Mouse (Mus musculus): ENCODE results near the gene Naf1. TPM values are rescaled to one million over a fixed set of nuclear protein-coding genes. Genes with fewer than 3 reads are reported as not detected.
A peak's percentile ranks its signal among the peaks of the same experiment; 100 is the strongest.

Gene Naf1
- polyA plus RNA-seq, 1 experiment from 2014 or later: 1.8 TPM

DNA sequence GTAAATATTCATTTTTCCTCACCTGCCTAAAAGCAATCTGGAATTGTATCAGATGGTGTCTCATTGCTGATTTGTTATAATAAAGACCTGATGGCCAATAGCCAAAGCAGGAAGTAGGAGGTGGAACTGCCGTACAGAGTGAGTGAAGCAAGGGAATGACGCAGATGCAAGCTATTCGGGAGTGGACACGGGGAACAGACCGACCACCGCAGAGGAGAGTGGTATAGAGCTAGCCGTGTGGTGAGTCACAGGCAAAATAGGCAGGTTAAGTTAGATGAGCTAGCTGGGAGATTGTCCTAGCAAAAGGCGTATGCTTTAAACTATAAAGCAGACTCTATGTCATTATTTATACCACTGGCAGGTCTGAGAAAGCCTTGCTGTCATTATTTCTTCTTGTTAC, 46.1 kb downstream of the Naf1 start:
- H3K9me3 ChIP-seq: no peaks in the 10 kb centered on the region
- WGBS: 87% methylated on average over 8 of the region's 8 CpGs

DNA sequence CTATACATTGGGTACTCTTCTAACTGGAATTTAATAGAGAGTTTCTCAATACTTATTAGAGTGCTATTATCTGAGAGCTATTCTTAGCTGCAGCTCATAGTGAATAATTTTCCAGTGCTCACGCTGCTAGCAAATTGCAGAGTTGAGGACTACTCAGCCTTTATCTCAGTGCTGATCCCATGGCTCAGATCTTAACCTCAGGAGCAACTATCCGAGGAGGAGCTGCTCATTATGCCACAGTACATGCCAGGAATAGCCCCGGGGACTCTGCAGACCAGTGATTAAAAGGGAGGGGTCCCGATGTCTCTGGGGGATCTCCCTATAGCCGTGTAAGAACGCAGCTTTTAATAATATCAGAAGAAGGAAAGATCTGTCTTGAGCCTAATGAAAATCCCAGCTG, 50.7 kb downstream of the Naf1 start:
- Histone ChIP-seq H3K4me2 (replicated peaks) (peak overlapping the region; percentile 12; the same call in 1 of the 2 replicates), H3K9ac (replicated peaks) (no peak overlapping the region), H3K27ac (no peak overlapping the region; the same call in 1 of the 2 replicates), H3K4me1 (replicated peaks) (peaks cover 6% of the 10 kb centered on the region), H3K36me3 (no peaks in the 10 kb centered on the region), H3K27me3 (no peaks in the 10 kb centered on the region), H3K4me3 (replicated peaks) (no peak overlapping the region), H3K9me3 (no peaks in the 10 kb centered on the region)
- peak; percentile 95 for ATAC-seq
- WGBS: 16% methylated on average over 6 of the region's 6 CpGs

More for the DNA sequence above, 46.1 kb downstream of the Naf1 start:
- Histone ChIP-seq H3K4me2 (replicated peaks) (no peak overlapping the region), H3K36me3 (no peaks in the 10 kb centered on the region), H3K27ac (no peak overlapping the region), H3K4me3 (replicated peaks) (no peak overlapping the region), H3K9ac (replicated peaks) (no peak overlapping the region), H3K27me3 (no peaks in the 10 kb centered on the region), H3K4me1 (replicated peaks) (peaks cover 6% of the 10 kb centered on the region)
- no peak for ATAC-seq

DNA sequence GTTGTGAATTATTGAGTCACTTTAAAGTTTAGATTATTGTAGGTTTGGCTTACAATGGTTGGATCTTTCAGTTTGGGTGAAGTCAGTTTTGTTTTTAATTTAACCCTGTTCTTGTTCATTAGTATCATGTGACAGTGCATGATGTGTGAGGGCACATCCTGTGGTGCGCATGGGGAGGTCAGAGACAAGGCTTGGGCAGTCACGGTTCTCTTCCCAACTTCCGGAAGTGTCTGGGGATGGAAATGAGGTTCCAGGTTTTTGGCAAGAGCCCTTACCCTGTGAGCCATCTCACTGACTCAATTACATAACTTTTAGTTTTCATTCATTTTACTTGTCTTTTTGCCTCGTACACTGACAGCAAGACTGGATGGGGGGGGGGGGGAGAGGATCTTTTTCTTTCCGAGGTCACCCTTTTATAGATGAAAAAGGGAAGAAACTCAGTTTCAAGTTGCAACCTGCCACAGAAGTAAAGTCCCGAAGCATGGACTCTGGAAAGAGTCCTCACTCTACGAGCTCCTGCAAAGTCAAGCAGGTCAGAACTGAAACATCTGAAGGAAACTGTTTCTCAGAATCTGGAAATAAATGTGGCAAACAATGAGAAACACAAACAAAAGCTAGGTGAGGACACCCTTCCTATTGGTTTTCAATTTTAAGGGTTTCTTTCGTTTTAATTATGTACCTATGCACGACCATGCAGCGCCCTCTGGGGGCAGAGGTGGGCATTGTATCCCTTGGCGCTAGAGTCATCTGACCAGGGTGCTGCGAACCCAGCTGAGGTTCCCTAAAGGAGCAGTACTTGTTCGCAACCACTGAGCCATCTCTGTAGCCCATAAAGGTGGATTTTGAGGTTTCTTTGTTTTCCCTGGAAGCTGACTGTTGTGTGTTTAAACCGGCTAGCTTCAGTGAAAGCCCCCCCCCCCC, 53.9 kb downstream of the Naf1 start:
- no peak overlapping the region for H3K4me3 ChIP-seq (replicated peaks)
- ATAC-seq: no peak
- H3K4me2 ChIP-seq (replicated peaks): no peak overlapping the region
- no peaks in the 10 kb centered on the region for H3K27me3 ChIP-seq
- no peak overlapping the region for H3K27ac ChIP-seq
- no peaks in the 10 kb centered on the region for H3K9me3 ChIP-seq
- peaks cover 6% of the 10 kb centered on the region for H3K4me1 ChIP-seq (replicated peaks)
- WGBS: 72% methylated on average over 14 of the region's 14 CpGs
- no peak overlapping the region for H3K9ac ChIP-seq (replicated peaks)
- no peaks in the 10 kb centered on the region for H3K36me3 ChIP-seq

DNA sequence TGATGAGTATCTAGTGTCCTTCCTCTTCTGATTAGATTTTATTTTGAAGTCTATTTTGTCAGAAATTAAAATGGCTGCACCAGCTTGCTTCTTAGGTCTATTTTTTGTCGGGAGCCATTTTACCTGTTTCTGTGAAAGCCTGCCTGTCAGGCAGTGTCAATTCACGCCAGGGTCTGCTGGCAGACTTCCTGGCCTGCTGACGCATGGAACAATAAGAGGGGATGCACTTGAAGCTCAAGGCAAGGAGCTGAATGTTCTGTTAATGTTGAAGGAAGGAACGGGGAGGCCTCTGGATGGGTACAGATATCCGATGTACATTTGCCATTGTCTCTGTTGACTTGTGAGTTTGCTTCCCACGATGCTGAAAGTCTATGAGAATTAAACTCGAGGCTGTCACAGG, 56.0 kb downstream of the Naf1 start:
- ATAC-seq: no peak
- H3K27ac ChIP-seq: no peak overlapping the region
- no peaks in the 10 kb centered on the region for H3K9me3 ChIP-seq
- H3K9ac ChIP-seq (replicated peaks): no peak overlapping the region
- peaks cover 1% of the 10 kb centered on the region for H3K4me1 ChIP-seq (replicated peaks)
- no peaks in the 10 kb centered on the region for H3K27me3 ChIP-seq
- no peaks in the 10 kb centered on the region for H3K36me3 ChIP-seq
- WGBS: 58% methylated on average over 7 of the region's 7 CpGs
- H3K4me3 ChIP-seq (replicated peaks): no peak overlapping the region
- no peak overlapping the region for H3K4me2 ChIP-seq (replicated peaks)

DNA sequence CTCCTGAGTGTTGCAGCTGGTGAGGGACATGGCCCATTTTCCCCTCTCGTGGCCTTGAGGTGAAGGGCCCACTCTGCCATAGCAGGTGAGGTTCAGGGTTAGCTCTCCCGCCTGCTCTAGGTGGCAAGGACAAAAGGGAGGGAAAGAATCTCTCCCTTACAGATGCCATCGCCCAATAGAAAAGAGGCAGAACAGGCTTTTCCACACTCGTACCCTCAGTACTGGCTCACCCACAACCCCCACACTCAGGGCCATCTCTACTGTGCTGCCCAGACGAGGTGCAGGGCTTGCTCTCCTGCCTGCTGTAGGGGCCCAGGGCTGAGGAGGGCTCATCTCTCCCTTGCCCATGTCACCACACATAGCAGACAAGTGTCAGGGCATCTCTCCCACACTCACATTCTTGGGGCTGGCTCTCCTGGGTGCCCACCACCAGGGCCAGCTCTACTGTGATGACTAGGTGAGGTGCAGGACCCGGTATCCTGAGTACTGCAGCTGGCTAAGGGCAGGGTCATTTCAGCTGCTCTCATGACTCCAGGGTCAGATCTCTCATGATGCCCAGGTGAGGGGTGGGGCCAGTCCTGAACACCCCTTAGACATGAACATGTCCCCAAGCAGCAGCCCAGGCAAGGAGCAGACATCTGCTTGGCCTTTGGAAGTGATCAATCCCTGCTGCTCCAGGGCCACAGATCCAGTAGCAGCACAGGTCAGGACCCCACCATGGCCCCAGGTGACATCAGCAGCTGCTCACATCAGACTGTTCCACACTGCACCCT, 57.9 kb downstream of the Naf1 start:
- ATAC-seq: peak; percentile 75
- no peaks in the 10 kb centered on the region for H3K9me3 ChIP-seq
- no peaks in the 10 kb centered on the region for H3K27me3 ChIP-seq
- H3K4me3 ChIP-seq (replicated peaks): no peak overlapping the region
- no peak overlapping the region for H3K4me2 ChIP-seq (replicated peaks)
- H3K27ac ChIP-seq: no peak overlapping the region
- 66% methylated on average over 6 of the region's 6 CpGs for WGBS
- no peaks in the 10 kb centered on the region for H3K4me1 ChIP-seq (replicated peaks)
- H3K36me3 ChIP-seq: no peaks in the 10 kb centered on the region
- no peak overlapping the region for H3K9ac ChIP-seq (replicated peaks)

DNA sequence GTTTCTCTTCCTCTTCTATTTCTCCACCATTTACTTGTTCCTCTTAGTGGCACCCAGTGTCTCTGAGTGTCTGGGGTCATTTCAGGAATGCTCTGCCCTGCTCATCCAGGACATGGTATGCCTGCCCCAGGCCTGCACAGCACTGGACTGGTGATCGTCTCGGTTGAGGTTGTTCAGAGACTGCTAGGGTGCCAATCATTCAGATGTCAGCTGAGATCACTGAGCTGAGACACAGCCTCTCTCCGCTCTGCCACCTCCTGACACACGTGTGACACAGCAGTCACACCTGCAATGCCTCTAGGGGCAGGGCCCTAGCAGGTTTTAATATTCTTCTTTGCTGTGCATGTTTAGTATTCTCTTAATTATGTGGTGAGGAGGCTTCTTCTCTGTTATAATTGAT, 58.5 kb downstream of the Naf1 start:
- Histone ChIP-seq H3K36me3 (no peaks in the 10 kb centered on the region), H3K4me1 (replicated peaks) (no peaks in the 10 kb centered on the region), H3K4me3 (replicated peaks) (no peak overlapping the region), H3K9me3 (no peaks in the 10 kb centered on the region), H3K27me3 (no peaks in the 10 kb centered on the region), H3K4me2 (replicated peaks) (no peak overlapping the region), H3K9ac (replicated peaks) (no peak overlapping the region), H3K27ac (no peak overlapping the region)
- 68% methylated on average over 4 of the region's 4 CpGs for WGBS
- ATAC-seq: peak; percentile 26; the same call in 1 of the 2 replicates

DNA sequence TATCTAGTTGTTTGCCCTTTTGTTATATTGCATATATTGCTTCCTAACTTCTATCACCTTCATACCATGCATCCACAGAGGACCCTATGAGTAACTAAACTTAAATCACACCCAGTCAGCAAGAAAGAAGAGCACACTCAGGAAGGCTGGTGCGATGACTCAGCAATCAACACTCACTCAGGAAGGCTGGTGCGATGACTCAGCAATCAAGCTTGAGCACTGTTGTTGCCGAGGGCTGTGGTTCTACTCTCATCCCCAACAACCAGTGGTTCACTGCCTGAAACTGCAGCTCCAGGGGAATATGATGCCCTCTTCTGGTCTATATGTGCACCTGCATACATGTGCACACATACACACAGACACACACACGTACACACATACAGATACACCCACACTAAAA, 73.7 kb downstream of the Naf1 start:
- Histone ChIP-seq H3K4me1 (replicated peaks) (no peaks in the 10 kb centered on the region), H3K36me3 (no peaks in the 10 kb centered on the region)
- ATAC-seq: no peak

DNA sequence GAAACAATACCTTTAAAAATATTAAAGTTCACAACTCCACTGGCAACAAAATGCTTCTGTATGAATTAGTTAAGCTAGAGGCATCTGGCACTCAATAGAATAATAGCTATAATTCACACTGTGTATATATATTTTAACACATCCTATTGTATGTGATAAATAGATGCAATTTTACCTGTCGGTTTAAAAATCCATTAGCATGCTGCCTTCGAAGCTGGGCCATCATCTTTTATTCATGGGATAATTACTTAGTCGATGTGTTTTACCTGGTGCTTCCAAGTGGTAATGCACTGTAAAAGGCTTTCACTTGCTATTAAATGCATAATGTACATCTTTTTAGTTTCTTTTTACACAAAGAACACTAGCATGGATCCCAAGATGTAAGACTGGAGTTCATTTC, 76.2 kb downstream of the Naf1 start:
- no peaks in the 10 kb centered on the region for H3K9me3 ChIP-seq
- no peaks in the 10 kb centered on the region for H3K27me3 ChIP-seq
- ATAC-seq: no peak
- no peak overlapping the region for H3K4me2 ChIP-seq (replicated peaks)
- no peak overlapping the region for H3K27ac ChIP-seq
- 77% methylated on average over 3 of the region's 3 CpGs for WGBS
- no peak overlapping the region for H3K4me3 ChIP-seq (replicated peaks)
- no peak overlapping the region for H3K9ac ChIP-seq (replicated peaks)
- no peaks in the 10 kb centered on the region for H3K4me1 ChIP-seq (replicated peaks)
- H3K36me3 ChIP-seq: no peaks in the 10 kb centered on the region

More for the DNA sequence above, 73.7 kb downstream of the Naf1 start:
- no peak overlapping the region for H3K4me2 ChIP-seq (replicated peaks)
- no peak overlapping the region for H3K9ac ChIP-seq (replicated peaks)
- no peak overlapping the region for H3K27ac ChIP-seq
- WGBS: 96% methylated on average over 4 of the region's 4 CpGs
- H3K9me3 ChIP-seq: no peaks in the 10 kb centered on the region
- H3K4me3 ChIP-seq (replicated peaks): no peak overlapping the region
- H3K27me3 ChIP-seq: no peaks in the 10 kb centered on the region

Other genes starting within 250 kb of the Naf1 start
- gene Npy5r, start 172.1 kb upstream of the Naf1 start, polyA plus RNA-seq (2015; fragmentation: Nextera tagmentation; extraction: Ambion mirVana): 0.67 and 0.68 TPM in 2 replicates
- gene Npy1r, start 163.0 kb upstream of the Naf1 start, polyA plus RNA-seq (2015; fragmentation: Nextera tagmentation; extraction: Ambion mirVana): 3.2 and 3.4 TPM in 2 replicates

All from midbrain, embryonic 13.5 days (tissue).